Mouse (Mus musculus) bone marrow, adult 2 months (tissue): Measurements from ENCODE around the gene Grm7. TPM values are rescaled to one million over a fixed set of nuclear protein-coding genes. Genes with fewer than 3 reads are reported as not detected.

Experiments used
- H3K27ac ChIP-seq: fragments of 200-500 bp; 2 replicates; pipeline ENCODE4 v1.5.1; 2012; ENCODE audit warnings: low read depth, mild to moderate bottlenecking, control low read depth, inconsistent platforms, low read length; ENCODE audit not compliant: control insufficient read depth, poor library complexity, insufficient read depth
- H3K4me1 ChIP-seq: fragments of 200-500 bp; 2 replicates; pipeline ENCODE4 v1.6.1; 2011; ENCODE audit warnings: low read length; ENCODE audit not compliant: control insufficient read depth, insufficient read depth
- H3K4me3 ChIP-seq: fragments of 200-500 bp; replicated peaks from 2 replicates; pipeline ENCODE3; 2011; ENCODE audit warnings: mild to moderate bottlenecking, low read depth, low read length, control low read depth; ENCODE audit not compliant: control insufficient read depth
- CTCF ChIP-seq: fragments of 200-500 bp; IDR thresholded peaks from 2 replicates; pipeline ENCODE4 v1.5.1; 2011; ENCODE audit warnings: low read length, control low read depth; ENCODE audit not compliant: control insufficient read depth, insufficient read depth
- POLR2A ChIP-seq: fragments of 200-500 bp; IDR thresholded peaks from 2 replicates; pipeline ENCODE4 v1.6.1; 2011; ENCODE audit warnings: low read depth, mild to moderate bottlenecking, control low read depth, low read length, borderline replicate concordance; ENCODE audit not compliant: control insufficient read depth
- WGBS: fragments of 180-500 bp; shearing (Covaris S2); methylation state at CpG from one replicate; pipeline ENCODE4 v1.1.7; 2018; 5-methylcytosine and 5-hydroxymethylcytosine counted together
- polyA plus RNA-seq: library from polyadenylated mRNA; stranded (reverse); fragments of >200 nt; gene quantifications from 2 replicates; pipeline ENCODE4 v1.2.4, GENCODE M21; 2011; ENCODE audit warnings: low replicate concordance; ENCODE audit not compliant: missing spikeins, insufficient read depth, insufficient read length

Grm7 gene
- polyA plus RNA-seq, 1 experiment = not detected

- 68% methylated on average over 1 of the region's 1 CpGs for WGBS
- H3K4me1 ChIP-seq = no peaks in the 10 kb centered on the region
- no peak overlapping the region for H3K27ac ChIP-seq
- TF ChIP-seq POLR2A = no peak
- no peak for TF ChIP-seq CTCF
- H3K4me3 ChIP-seq = no peak overlapping the region
These were observed 716.3 kb downstream of the Grm7 start for GRCm38 (mm10) chr6:111361681-111362080.

GRCm38 (mm10) chr6:111368111-111368510 is 722.7 kb downstream of the Grm7 start:
- H3K4me1 ChIP-seq = no peaks in the 10 kb centered on the region
- no peak overlapping the region for H3K27ac ChIP-seq
- WGBS = 80% methylated on average over 3 of the region's 3 CpGs
- no peak overlapping the region for H3K4me3 ChIP-seq
- TF ChIP-seq CTCF = no peak
- no peak for TF ChIP-seq POLR2A

- WGBS = 77% methylated on average over 3 of the region's 3 CpGs
- Histone ChIP-seq H3K27ac (no peak overlapping the region), H3K4me1 (no peaks in the 10 kb centered on the region), H3K4me3 (no peak overlapping the region)
- TF ChIP-seq CTCF (no peak), POLR2A (no peak)
These were observed 723.2 kb downstream of the Grm7 start for GRCm38 (mm10) chr6:111368551-111368950.

- no peak for TF ChIP-seq CTCF
- no peak for TF ChIP-seq POLR2A
- 87% methylated on average over 2 of the region's 2 CpGs for WGBS
- Histone ChIP-seq H3K27ac (no peak overlapping the region), H3K4me3 (no peak overlapping the region), H3K4me1 (no peaks in the 10 kb centered on the region)
These were observed 723.6 kb downstream of the Grm7 start for GRCm38 (mm10) chr6:111369013-111369412.

- no peaks in the 10 kb centered on the region for H3K4me1 ChIP-seq
- 37% methylated on average over 4 of the region's 4 CpGs for WGBS
- H3K27ac ChIP-seq = no peak overlapping the region
- TF ChIP-seq POLR2A (no peak), CTCF (no peak)
- no peak overlapping the region for H3K4me3 ChIP-seq
These were observed 726.4 kb downstream of the Grm7 start for GRCm38 (mm10) chr6:111371581-111372349.

GRCm38 (mm10) chr6:111372626-111373380 is 727.4 kb downstream of the Grm7 start:
- Histone ChIP-seq H3K4me1 (no peaks in the 10 kb centered on the region), H3K4me3 (no peak overlapping the region), H3K27ac (no peak overlapping the region)
- TF ChIP-seq CTCF (no peak), POLR2A (no peak)
- 38% methylated on average over 11 of the region's 11 CpGs for WGBS

- 48% methylated on average over 2 of the region's 2 CpGs for WGBS
- Histone ChIP-seq H3K27ac (no peak overlapping the region), H3K4me1 (no peaks in the 10 kb centered on the region), H3K4me3 (no peak overlapping the region)
- TF ChIP-seq CTCF (no peak), POLR2A (no peak)
These were observed 735.3 kb downstream of the Grm7 start for GRCm38 (mm10) chr6:111380710-111381109.

- 77% methylated on average over 8 of the region's 8 CpGs for WGBS
- Histone ChIP-seq H3K4me1 (no peaks in the 10 kb centered on the region), H3K27ac (no peak overlapping the region), H3K4me3 (no peak overlapping the region)
- no peak for TF ChIP-seq POLR2A
- TF ChIP-seq CTCF = no peak
These were observed 763.4 kb downstream of the Grm7 start for GRCm38 (mm10) chr6:111408750-111409149.
